Mouse (Mus musculus) midbrain, postnatal 0 days (tissue): ENCODE measurements around the gene Gm42715. TPM values are rescaled to one million over a fixed set of nuclear protein-coding genes. Genes with fewer than 3 reads are reported as not detected.

ENCODE experiments used
- ATAC-seq: fragments of 200-750 bp; cut with Nextera tagmentation; 2 replicates; pipeline ENCODE4 v1.8.0; 2017; ENCODE audit warnings: moderate number of reproducible peaks, mild to moderate bottlenecking, moderate TSS enrichment, moderate library complexity; ENCODE audit not compliant: low FRiP score
- DNase-seq: peaks from one replicate; pipeline ENCODE4 v3.0.0-alpha.2; 2015; ENCODE audit warnings: low spot score
- H3K27ac ChIP-seq: fragments of 300-500 bp; sonication (generic); 2 replicates; pipeline ENCODE4 v1.5.1; 2014; ENCODE audit warnings: low read depth, mild to moderate bottlenecking, low read length, mixed read lengths
- H3K27me3 ChIP-seq: fragments of 300-500 bp; sonication (generic); 2 replicates; pipeline ENCODE4 v1.6.1; 2014; ENCODE audit warnings: low read length, control low read depth, mixed read lengths; ENCODE audit not compliant: insufficient read depth
- H3K36me3 ChIP-seq: fragments of 300-500 bp; sonication (generic); 2 replicates; pipeline ENCODE4 v1.6.1; 2014; ENCODE audit warnings: low read length, control low read depth, mixed read lengths; ENCODE audit not compliant: insufficient read depth
- H3K4me1 ChIP-seq: fragments of 300-500 bp; sonication (generic); 2 replicates; pipeline ENCODE4 v1.6.1; 2014; ENCODE audit warnings: mild to moderate bottlenecking, control low read depth, antibody characterized with exemption, low read length, mixed read lengths; ENCODE audit not compliant: insufficient read depth
- H3K4me2 ChIP-seq: fragments of 300-500 bp; sonication (generic); 2 replicates; pipeline ENCODE4 v1.6.1; 2014; ENCODE audit warnings: low read depth, mild to moderate bottlenecking, low read length, mixed read lengths; ENCODE audit not compliant: poor library complexity, severe bottlenecking
- H3K4me3 ChIP-seq: fragments of 300-500 bp; sonication (generic); 2 replicates; pipeline ENCODE4 v1.5.1; 2014; ENCODE audit warnings: low read depth, mild to moderate bottlenecking, low read length, moderate library complexity
- H3K9ac ChIP-seq: fragments of 300-500 bp; sonication (generic); replicated peaks from 2 replicates; pipeline ENCODE4 v1.6.1; 2014; ENCODE audit warnings: mild to moderate bottlenecking, low read length, moderate library complexity, mixed read lengths; ENCODE audit not compliant: poor library complexity, severe bottlenecking
- H3K9me3 ChIP-seq: fragments of 300-500 bp; sonication (generic); 2 replicates; pipeline ENCODE4 v1.6.1; 2016; ENCODE audit warnings: low read length, control low read depth
- CTCF ChIP-seq: IDR thresholded peaks from 2 replicates; pipeline ENCODE4 v1.5.1; 2016; ENCODE audit warnings: antibody characterized with exemption, mild to moderate bottlenecking
- WGBS: fragments of 180-500 bp; shearing (Covaris S2); extraction: QIAGEN DNeasy Blood & Tissue Kit; methylation state at CpG from one replicate; pipeline ENCODE4 v1.1.7; 2014; 5-methylcytosine and 5-hydroxymethylcytosine counted together
- microRNA-seq: library from miRNA; unstranded; fragments of <30 nt; microRNA quantifications from one replicate; pipeline ENCODE4, GENCODE M21; 2016; ENCODE audit warnings: borderline number of aligned reads
- polyA plus RNA-seq: library from polyadenylated mRNA; unstranded; fragments of >200 nt; fragmentation: Nextera tagmentation; extraction: Ambion mirVana; gene quantifications from 2 replicates; pipeline ENCODE4 v1.2.1, GENCODE M21; 2015
- total RNA-seq: library from RNA; depleted of rRNA; stranded (reverse); fragments of >200 nt; gene quantifications from 2 replicates; pipeline ENCODE4 v1.2.3, GENCODE M21; 2014; rRNA removed

Gm42715 gene
- total and polyA plus RNA-seq, 2 experiments from 2014 or later: 11.4 to 19.6 TPM

- peak; percentile 94 for DNase-seq
- Histone ChIP-seq H3K4me3 (peak within 1 kb of the TSS; percentile 100), H3K36me3 (peaks cover 24% of the 10 kb centered on the region), H3K9me3 (no peaks in the 10 kb centered on the region), H3K27ac (peak within 1 kb of the TSS; percentile 96), H3K4me2 (peak within 1 kb of the TSS; percentile 93), H3K27me3 (no peaks in the 10 kb centered on the region), H3K4me1 (peaks cover 6% of the 10 kb centered on the region; the same call in 1 of the 2 replicates), H3K9ac (peak within 1 kb of the TSS; percentile 94)
- WGBS: under 1% methylated on average over 38 of the region's 50 CpGs
- ATAC-seq: peak; percentile 93
- no peak for TF ChIP-seq CTCF
Observed at GRCm38 (mm10) chr7:127614891-127615843, 95.8 kb downstream of the Gm42715 start, which contains the start of gene Zfp629. Zfp629 (minus strand) TSS chr7:127615797.

GRCm38 (mm10) chr7:127616336-127616735 is 97.0 kb downstream of the Gm42715 start:
- 29% methylated on average over 1 of the region's 1 CpGs for WGBS
- H3K4me2 ChIP-seq: peak overlapping the region; percentile 93
- H3K9me3 ChIP-seq: no peaks in the 10 kb centered on the region
- ATAC-seq: no peak
- DNase-seq: no peak
- no peak overlapping the region for H3K9ac ChIP-seq
- H3K36me3 ChIP-seq: peaks cover 12% of the 10 kb centered on the region
- no peak overlapping the region for H3K27ac ChIP-seq
- peaks cover 6% of the 10 kb centered on the region; the same call in 1 of the 2 replicates for H3K4me1 ChIP-seq
- no peak for TF ChIP-seq CTCF
- peak overlapping the region; percentile 100 for H3K4me3 ChIP-seq
- no peaks in the 10 kb centered on the region for H3K27me3 ChIP-seq

Small RNAs within 50 kb of the gene (microRNA-seq; reads per million reads assigned to microRNA genes)
- gene Gm47278: not detected
- gene Mir7060: not detected

Other genes starting within 250 kb of the Gm42715 start
- 70.0 and 79.3 TPM in 2 replicates for gene Sephs2, start 245.5 kb upstream of the Gm42715 start, total RNA-seq
- 95.1 and 95.2 TPM in 2 replicates for gene Sephs2, start 245.5 kb upstream of the Gm42715 start, polyA plus RNA-seq
- 0.49 and 0.61 TPM in 2 replicates for gene Itgal, start 223.3 kb upstream of the Gm42715 start, total RNA-seq
- gene Itgal, start 223.3 kb upstream of the Gm42715 start, polyA plus RNA-seq: 0.22 TPM in 2 replicates
- 47.2 and 56.3 TPM in 2 replicates for gene Zfp768, start 174.0 kb upstream of the Gm42715 start, total RNA-seq
- 12.7 and 14.9 TPM in 2 replicates for gene Zfp768, start 174.0 kb upstream of the Gm42715 start, polyA plus RNA-seq
- 8.3 and 8.6 TPM in 2 replicates for gene Zfp747, start 143.5 kb upstream of the Gm42715 start, total RNA-seq
- 4.0 and 5.8 TPM in 2 replicates for gene Zfp747, start 143.5 kb upstream of the Gm42715 start, polyA plus RNA-seq
- 4.0 and 4.1 TPM in 2 replicates for gene 9130019O22Rik, start 132.4 kb upstream of the Gm42715 start, total RNA-seq
- gene 9130019O22Rik, start 132.4 kb upstream of the Gm42715 start, polyA plus RNA-seq: 1.4 and 2.0 TPM in 2 replicates
- 8.5 and 9.1 TPM in 2 replicates for gene E430018J23Rik, start 126.0 kb upstream of the Gm42715 start, total RNA-seq
- 1.4 and 1.9 TPM in 2 replicates for gene E430018J23Rik, start 126.0 kb upstream of the Gm42715 start, polyA plus RNA-seq
- gene Zfp764, start 112.8 kb upstream of the Gm42715 start, total RNA-seq: 4.7 and 6.7 TPM in 2 replicates
- gene Zfp764, start 112.8 kb upstream of the Gm42715 start, polyA plus RNA-seq: 2.7 and 3.6 TPM in 2 replicates
- 21.1 and 33.1 TPM in 2 replicates for gene Zfp688, start 97.5 kb upstream of the Gm42715 start, total RNA-seq
- 34.3 and 36.0 TPM in 2 replicates for gene Zfp688, start 97.5 kb upstream of the Gm42715 start, polyA plus RNA-seq
- gene Zfp689, start 70.4 kb upstream of the Gm42715 start, total RNA-seq: 7.7 and 11.0 TPM in 2 replicates
- 7.3 and 8.0 TPM in 2 replicates for gene Zfp689, start 70.4 kb upstream of the Gm42715 start, polyA plus RNA-seq
- gene Prr14, start 60.0 kb upstream of the Gm42715 start, total RNA-seq: 36.2 and 38.7 TPM in 2 replicates
- 28.2 and 28.3 TPM in 2 replicates for gene Prr14, start 60.0 kb upstream of the Gm42715 start, polyA plus RNA-seq
- 41.0 and 44.8 TPM in 2 replicates for gene Fbrs, start 40.4 kb upstream of the Gm42715 start, total RNA-seq
- gene Fbrs, start 40.4 kb upstream of the Gm42715 start, polyA plus RNA-seq: 9.6 and 11.8 TPM in 2 replicates
- 31.7 and 50.8 TPM in 2 replicates for gene Srcap, start 7.6 kb upstream of the Gm42715 start, total RNA-seq
- gene Srcap, start 7.6 kb upstream of the Gm42715 start, polyA plus RNA-seq: 25.9 and 30.4 TPM in 2 replicates
- 1.9 and 2.7 TPM in 2 replicates for gene Tmem265, start 41.8 kb downstream of the Gm42715 start, total RNA-seq
- gene Tmem265, start 41.8 kb downstream of the Gm42715 start, polyA plus RNA-seq: 8.7 and 9.7 TPM in 2 replicates
- 54.0 and 60.9 TPM in 2 replicates for gene Phkg2, start 53.8 kb downstream of the Gm42715 start, total RNA-seq
- gene Phkg2, start 53.8 kb downstream of the Gm42715 start, polyA plus RNA-seq: 62.5 and 64.7 TPM in 2 replicates
- 6.7 and 8.1 TPM in 2 replicates for gene Ccdc189, start 69.0 kb downstream of the Gm42715 start, total RNA-seq
- gene Ccdc189, start 69.0 kb downstream of the Gm42715 start, polyA plus RNA-seq: 11.8 and 13.5 TPM in 2 replicates
- gene Rnf40, start 69.2 kb downstream of the Gm42715 start, total RNA-seq: 34.5 and 42.9 TPM in 2 replicates
- gene Rnf40, start 69.2 kb downstream of the Gm42715 start, polyA plus RNA-seq: 38.1 and 40.9 TPM in 2 replicates
- 36.1 and 42.6 TPM in 2 replicates for gene Zfp629, start 96.2 kb downstream of the Gm42715 start, total RNA-seq
- gene Zfp629, start 96.2 kb downstream of the Gm42715 start, polyA plus RNA-seq: 15.1 and 15.5 TPM in 2 replicates
- 115 and 131 TPM in 2 replicates for gene Bcl7c, start 189.3 kb downstream of the Gm42715 start, total RNA-seq
- gene Bcl7c, start 189.3 kb downstream of the Gm42715 start, polyA plus RNA-seq: 41.3 and 49.2 TPM in 2 replicates
- gene Ctf1, start 193.2 kb downstream of the Gm42715 start, total RNA-seq: 5.5 and 5.6 TPM in 2 replicates
- gene Ctf1, start 193.2 kb downstream of the Gm42715 start, polyA plus RNA-seq: 3.2 and 3.8 TPM in 2 replicates
- not detected in 2 replicates for gene Ctf2, start 212.6 kb downstream of the Gm42715 start, total RNA-seq
- not detected in 2 replicates for gene Ctf2, start 212.6 kb downstream of the Gm42715 start, polyA plus RNA-seq
- gene Fbxl19, start 225.0 kb downstream of the Gm42715 start, total RNA-seq: 207 and 221 TPM in 2 replicates
- 5.9 and 8.3 TPM in 2 replicates for gene Fbxl19, start 225.0 kb downstream of the Gm42715 start, polyA plus RNA-seq